Mouse (Mus musculus) MEL (cell line): ENCODE results near the gene Rps26. TPM values are rescaled to one million over a fixed set of nuclear protein-coding genes. Genes with fewer than 3 reads are reported as not detected.

ENCODE experiments used
- DNase-seq: peaks from one replicate; pipeline ENCODE4 v3.0.0; 2011; ENCODE audit warnings: low read depth, low spot score
- H3K27ac ChIP-seq: 2 replicates; pipeline ENCODE4 v1.5.1; 2012; ENCODE audit warnings: low read depth, mild to moderate bottlenecking, control low read depth, low read length, moderate library complexity; ENCODE audit not compliant: control insufficient read depth
- H3K27me3 ChIP-seq, 2 experiments: fragments of 150-350 bp in 1 of 2; sonication (generic) in 1 of 2; 2 replicates each; pipeline ENCODE4 v1.6.1; 2012; ENCODE audit warnings: low read length in 2 of 2, mild to moderate bottlenecking in 2 of 2, improper control_type of control experiment in 1 of 2, moderate library complexity in 1 of 2; ENCODE audit not compliant: insufficient read depth in 2 of 2, control insufficient read depth in 1 of 2
- H3K36me3 ChIP-seq, 2 experiments: 2 replicates each; pipeline ENCODE4 v1.6.1; 2012 to 2014; ENCODE audit warnings: low read length in 2 of 2, improper control_type of control experiment in 1 of 2, inconsistent platforms in 1 of 2, mild to moderate bottlenecking in 1 of 2; ENCODE audit not compliant: insufficient read depth in 2 of 2, control insufficient read depth in 1 of 2
- H3K4me1 ChIP-seq, 2 experiments: fragments of 150-350 bp in 1 of 2; sonication (generic) in 1 of 2; 2 replicates each; pipeline ENCODE4 v1.6.1; 2012; ENCODE audit warnings: low read length in 2 of 2, improper control_type of control experiment in 1 of 2, mild to moderate bottlenecking in 1 of 2; ENCODE audit not compliant: insufficient read depth in 2 of 2, control insufficient read depth in 1 of 2
- H3K4me3 ChIP-seq, 2 experiments: fragments of 150-350 bp in 1 of 2; sonication (generic) in 1 of 2; 2 replicates each; pipeline ENCODE4 v1.5.1; 2012; ENCODE audit warnings: low read depth in 2 of 2, low read length in 2 of 2, mild to moderate bottlenecking in 2 of 2, moderate library complexity in 2 of 2, control low read depth in 1 of 2, improper control_type of control experiment in 1 of 2; ENCODE audit not compliant: control insufficient read depth in 1 of 2, insufficient read depth in 1 of 2
- H3K79me2 ChIP-seq: 2 replicates; pipeline ENCODE4 v1.6.1; 2012; ENCODE audit warnings: mild to moderate bottlenecking, low read length, moderate library complexity; ENCODE audit not compliant: control insufficient read depth, poor library complexity, insufficient read depth
- H3K9ac ChIP-seq: 2 replicates; pipeline ENCODE4 v1.6.1; 2012; ENCODE audit warnings: low read depth, mild to moderate bottlenecking, control low read depth, low read length, moderate library complexity; ENCODE audit not compliant: control insufficient read depth, poor library complexity, severe bottlenecking
- H3K9me3 ChIP-seq: fragments of 150-350 bp; sonication (generic); replicated peaks from 2 replicates; pipeline ENCODE4 v1.6.1; 2012; ENCODE audit warnings: mild to moderate bottlenecking, low read length, improper control_type of control experiment, moderate library complexity; ENCODE audit not compliant: insufficient read depth
- CTCF ChIP-seq, 3 experiments: IDR thresholded peaks in 2 of 3; conservative IDR thresholded peaks in 1 of 3; 2 replicates each; pipeline ENCODE4 v1.5.1; 2011 to 2012; ENCODE audit warnings: low read length in 3 of 3, low read depth in 2 of 3, mild to moderate bottlenecking in 2 of 3, improper control_type of control experiment in 1 of 3, inconsistent platforms in 1 of 3, mixed read lengths in 1 of 3, moderate library complexity in 1 of 3; ENCODE audit not compliant: control insufficient read depth in 1 of 3, insufficient read depth in 1 of 3, poor library complexity in 1 of 3, severe bottlenecking in 1 of 3
- ELF1 ChIP-seq: IDR thresholded peaks from 2 replicates; pipeline ENCODE4 v1.6.1; 2014; ENCODE audit warnings: low read depth, mild to moderate bottlenecking, inconsistent platforms, low read length, improper control_type of control experiment, moderate library complexity
- ETS1 ChIP-seq: IDR thresholded peaks from 2 replicates; pipeline ENCODE4 v1.6.1; 2012; ENCODE audit warnings: low read depth, mild to moderate bottlenecking, inconsistent platforms, low read length, improper control_type of control experiment, moderate library complexity
- GABPA ChIP-seq: IDR thresholded peaks from 2 replicates; pipeline ENCODE4 v1.6.1; 2012; ENCODE audit warnings: low read depth, mild to moderate bottlenecking, inconsistent platforms, low read length, improper control_type of control experiment, moderate library complexity
- HCFC1 ChIP-seq: IDR thresholded peaks from 2 replicates; pipeline ENCODE4 v1.6.1; 2012; ENCODE audit warnings: low read depth, mild to moderate bottlenecking, inconsistent platforms, low read length, improper control_type of control experiment, moderate library complexity
- KAT2A ChIP-seq: conservative IDR thresholded peaks from 2 replicates; pipeline ENCODE4 v1.6.1; 2012; ENCODE audit warnings: low read depth, low read length, improper control_type of control experiment, inconsistent platforms
- MAFK ChIP-seq: IDR thresholded peaks from 2 replicates; pipeline ENCODE4 v1.6.1; 2011; ENCODE audit warnings: low read depth, mild to moderate bottlenecking, low read length, improper control_type of control experiment, borderline replicate concordance
- MAZ ChIP-seq: IDR thresholded peaks from 2 replicates; pipeline ENCODE4 v1.6.1; 2012; ENCODE audit warnings: low read depth, mild to moderate bottlenecking, inconsistent platforms, low read length, improper control_type of control experiment
- MXI1 ChIP-seq: IDR thresholded peaks from 2 replicates; pipeline ENCODE4 v1.6.1; 2011; ENCODE audit warnings: mild to moderate bottlenecking, low read depth, low read length, improper control_type of control experiment
- MYC ChIP-seq: IDR thresholded peaks from 2 replicates; pipeline ENCODE4 v1.6.1; 2011; ENCODE audit warnings: low read depth, mild to moderate bottlenecking, low read length, improper control_type of control experiment, moderate library complexity
- POLR2AphosphoS5 ChIP-seq: IDR thresholded peaks from 2 replicates; pipeline ENCODE4 v1.6.1; 2012; ENCODE audit warnings: low read depth, borderline replicate concordance, mild to moderate bottlenecking, inconsistent platforms, low read length, moderate library complexity, mixed read lengths
- RCOR1 ChIP-seq: IDR thresholded peaks from 2 replicates; pipeline ENCODE4 v1.6.1; 2012; ENCODE audit warnings: low read depth, mild to moderate bottlenecking, inconsistent platforms, low read length, improper control_type of control experiment
- SIN3A ChIP-seq: IDR thresholded peaks from 2 replicates; pipeline ENCODE4 v1.6.1; 2012; ENCODE audit warnings: low read length, improper control_type of control experiment, inconsistent platforms
- SMC3 ChIP-seq: IDR thresholded peaks from 2 replicates; pipeline ENCODE4 v1.6.1; 2011; ENCODE audit warnings: low read depth, low read length, improper control_type of control experiment
- TBP ChIP-seq: IDR thresholded peaks from 2 replicates; pipeline ENCODE4 v1.8.0; 2011; ENCODE audit warnings: low read depth, low read length, improper control_type of control experiment
- TCF12 ChIP-seq: IDR thresholded peaks from 2 replicates; pipeline ENCODE4 v1.6.1; 2014; ENCODE audit warnings: low read depth, mild to moderate bottlenecking, inconsistent platforms, low read length, improper control_type of control experiment, moderate library complexity
- USF1 ChIP-seq: IDR thresholded peaks from 2 replicates; pipeline ENCODE4 v1.6.1; 2014; ENCODE audit warnings: low read depth, mild to moderate bottlenecking, inconsistent platforms, low read length, improper control_type of control experiment, moderate library complexity
- USF2 ChIP-seq, 2 experiments: IDR thresholded peaks; 2 replicates each; pipeline ENCODE4 v1.6.1; 2011 to 2012; ENCODE audit warnings: improper control_type of control experiment in 2 of 2, low read length in 2 of 2, borderline replicate concordance in 1 of 2, inconsistent platforms in 1 of 2, low read depth in 1 of 2, mild to moderate bottlenecking in 1 of 2; ENCODE audit not compliant: insufficient read depth in 1 of 2
- ZC3H11A ChIP-seq: IDR thresholded peaks from 2 replicates; pipeline ENCODE4 v1.6.1; 2012; ENCODE audit warnings: low read depth, mild to moderate bottlenecking, inconsistent platforms, low read length, improper control_type of control experiment
- polyA plus RNA-seq, 2 experiments: library from polyadenylated mRNA; stranded (reverse) in 1 of 2; unstranded in 1 of 2; fragments of >175 nt in 1 of 2; fragments of >200 nt in 1 of 2; gene quantifications; 2 replicates each; pipeline versions ENCODE4 v1.2.1 to v1.2.4; 2012; ENCODE audit warnings: low replicate concordance in 2 of 2, low read depth in 1 of 2; ENCODE audit not compliant: insufficient read length in 2 of 2, insufficient read depth in 1 of 2, missing spikeins in 1 of 2
- total RNA-seq: library from RNA; depleted of rRNA; stranded (reverse); fragments of 300-350 nt; gene quantifications from 2 replicates; pipeline ENCODE4 v1.2.3, GENCODE M21; 2012

Gene Rps26
- total and polyA plus RNA-seq, 3 experiments = 2,523 to 2,530 TPM; not detected in 1

DNA sequence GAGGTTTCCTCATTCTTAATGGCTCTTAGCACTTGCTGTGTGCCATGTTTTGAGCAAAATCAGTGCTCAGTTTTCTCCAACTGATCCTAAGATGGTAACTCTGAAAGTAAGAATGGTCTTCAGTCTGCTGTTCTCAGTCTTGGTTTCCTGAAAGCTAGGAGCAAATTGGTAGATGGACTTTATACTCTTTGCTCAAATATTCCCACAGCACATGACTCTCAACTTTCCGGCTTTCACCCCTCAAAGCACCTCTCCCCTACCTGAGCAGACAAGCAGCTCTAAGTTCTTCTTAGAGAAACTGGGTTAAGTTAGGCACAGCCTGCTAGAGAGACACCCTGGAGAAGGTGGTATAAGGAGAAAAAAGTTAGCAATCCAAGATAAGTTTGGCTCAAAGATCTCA lies 30.2 kb upstream of the Rps26 start:
- Histone ChIP-seq H3K27me3 (peaks cover 5 to 22% of the 10 kb centered on the region in 2 experiments), H3K9ac (no peak overlapping the region), H3K4me3 (no peak overlapping the region), H3K27ac (no peak overlapping the region), H3K4me1 (peaks cover 0 to 2% of the 10 kb centered on the region in 2 experiments; a peak in 1 of 4 replicates), H3K36me3 (peaks cover 0 to 3% of the 10 kb centered on the region in 2 experiments; a peak in 1 of 4 replicates), H3K9me3 (no peaks in the 10 kb centered on the region), H3K79me2 (no peaks in the 10 kb centered on the region)
- TF ChIP-seq USF1 (no peak), MAFK (no peak), TBP (no peak), TCF12 (no peak), KAT2A (no peak), ETS1 (no peak), SMC3 (no peak), MAZ (no peak), MXI1 (no peak), CTCF (IDR thresholded peaks at IDR 0.05 in 2 of 3, conservative IDR thresholded peaks at IDR 0.05 in 1 of 3; ENCODE audit: control insufficient read depth in 1 of 3, insufficient read depth in 1 of 3, low read depth in 2 of 3, low read length in 3 of 3, poor library complexity in 1 of 3, severe bottlenecking in 1 of 3) (no peak), ZC3H11A (no peak)
- DNase-seq = no peak

GRCm38 (mm10) chr10:128655254-128655653 lies 28.7 kb upstream of the Rps26 start:
- no peak overlapping the region for H3K9ac ChIP-seq
- H3K4me1 ChIP-seq = peaks cover 0 to 2% of the 10 kb centered on the region in 2 experiments; a peak in 1 of 4 replicates
- peaks cover 0 to 3% of the 10 kb centered on the region in 2 experiments; a peak in 1 of 4 replicates for H3K36me3 ChIP-seq
- H3K79me2 ChIP-seq = no peaks in the 10 kb centered on the region
- H3K4me3 ChIP-seq = no peak overlapping the region
- H3K27me3 ChIP-seq = peaks cover 11 to 30% of the 10 kb centered on the region in 2 experiments
- TF ChIP-seq MAFK = no peak
- no peak for TF ChIP-seq ELF1
- TF ChIP-seq TCF12 = no peak
- TF ChIP-seq GABPA = no peak
- TF ChIP-seq POLR2AphosphoS5 = no peak
- peak; percentile 33; the same call in 1 of the 2 replicates for TF ChIP-seq SIN3A
- DNase-seq = peak; percentile 44
- no peaks in the 10 kb centered on the region for H3K9me3 ChIP-seq
- no peak overlapping the region for H3K27ac ChIP-seq

- no peak overlapping the region for H3K4me3 ChIP-seq
- no peaks in the 10 kb centered on the region for H3K9me3 ChIP-seq
- TF ChIP-seq HCFC1 (no peak), USF2 (IDR thresholded peaks at IDR 0.05; ENCODE audit: borderline replicate concordance in 1 of 2, insufficient read depth in 1 of 2, low read depth in 1 of 2, low read length in 2 of 2) (no peak), SMC3 (no peak), MYC (no peak), RCOR1 (no peak), TBP (no peak)
- H3K79me2 ChIP-seq = no peaks in the 10 kb centered on the region
- peaks cover 0 to 3% of the 10 kb centered on the region in 2 experiments; a peak in 1 of 4 replicates for H3K36me3 ChIP-seq
- DNase-seq = no peak
- peaks cover 9 to 40% of the 10 kb centered on the region in 2 experiments for H3K27me3 ChIP-seq
- H3K27ac ChIP-seq = no peak overlapping the region
- no peak overlapping the region for H3K9ac ChIP-seq
- H3K4me1 ChIP-seq = peaks cover 0 to 2% of the 10 kb centered on the region in 2 experiments; a peak in 1 of 4 replicates
Observed at GRCm38 (mm10) chr10:128653866-128654265, 27.3 kb upstream of the Rps26 start.
